Mouse (Mus musculus): Measurements from ENCODE around the gene Arid3a.
A peak's percentile ranks its signal among the peaks of the same experiment; 100 is the strongest.

DNA sequence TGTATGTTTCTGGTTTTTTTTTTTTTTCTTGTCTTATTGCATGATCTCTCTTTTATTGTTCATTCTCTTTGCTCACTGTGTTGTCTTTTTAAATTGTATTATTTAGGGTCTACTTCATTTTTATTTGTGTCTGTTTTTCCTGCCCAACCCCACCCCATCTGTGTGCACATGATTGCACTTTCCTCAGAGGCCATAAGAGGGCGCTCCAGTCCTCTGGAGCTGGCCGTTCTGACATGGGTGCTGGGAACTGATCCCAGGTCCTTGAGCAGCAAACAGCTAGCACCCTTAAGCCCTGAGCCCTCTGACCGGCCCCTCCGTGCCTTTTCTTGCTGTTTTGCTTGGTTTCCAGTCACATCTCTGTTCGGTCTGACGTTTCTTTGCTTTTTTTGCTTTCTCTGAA, 64.7 kb downstream of the Arid3a start:
- no peak for TF ChIP-seq EP300 (IDR thresholded peaks at IDR 0.05; ENCODE audit: low read depth)
- peak; percentile 47 for TF ChIP-seq CTCF (IDR thresholded peaks at IDR 0.05; ENCODE audit: low read depth)
